Mouse (Mus musculus): ENCODE measurements at regions not wholly inside any gene's neighbourhood (a gene's known extent, or its start where the extent isn't known, plus 50 kb on each side); places are given as distances from the start of the nearest gene placed in this dataset.

GRCm38 (mm10) chr6:127207308-127207707, 55.3 kb upstream of the Ccnd2 start:
- DNase-seq (ENCODE audit: low read depth, low spot score): peak; percentile 10

- no peak for DNase-seq (ENCODE audit: low read depth, low spot score)
These were observed 61.4 kb upstream of the Ccnd2 start for GRCm38 (mm10) chr6:127213355-127213754.

- no peak for DNase-seq (ENCODE audit: low read depth, low spot score)
These were observed 63.9 kb upstream of the Ccnd2 start for GRCm38 (mm10) chr6:127215915-127216314.

GRCm38 (mm10) chr6:127218634-127219445, 66.8 kb upstream of the Ccnd2 start:
- DNase-seq (ENCODE audit: low read depth, low spot score): no peak

GRCm38 (mm10) chr6:127219446-127219802, 67.4 kb upstream of the Ccnd2 start:
- no peak for DNase-seq (ENCODE audit: low read depth, low spot score)

- DNase-seq (ENCODE audit: low read depth, low spot score): no peak
These were observed 74.4 kb upstream of the Ccnd2 start for GRCm38 (mm10) chr6:127226242-127226983.

GRCm38 (mm10) chr6:127236510-127237109, 84.6 kb upstream of the Ccnd2 start:
- DNase-seq (ENCODE audit: low read depth, low spot score): no peak

- DNase-seq (ENCODE audit: low read depth, low spot score): no peak
These were observed 85.2 kb upstream of the Ccnd2 start for GRCm38 (mm10) chr6:127237168-127237567.

- DNase-seq (ENCODE audit: low read depth, low spot score): no peak
These were observed 87.8 kb upstream of the Ccnd2 start for GRCm38 (mm10) chr6:127239529-127240471.

GRCm38 (mm10) chr6:127240472-127241375, 88.7 kb upstream of the Ccnd2 start:
- no peak for DNase-seq (ENCODE audit: low read depth, low spot score)

GRCm38 (mm10) chr6:127241693-127242425, 89.9 kb upstream of the Ccnd2 start:
- DNase-seq (ENCODE audit: low read depth, low spot score): no peak

GRCm38 (mm10) chr6:127243032-127243431, 91.0 kb upstream of the Ccnd2 start:
- DNase-seq (ENCODE audit: low read depth, low spot score): no peak

- DNase-seq (ENCODE audit: low read depth, low spot score): peak; percentile 46
These were observed 93.9 kb upstream of the Ccnd2 start for GRCm38 (mm10) chr6:127245814-127246440.

GRCm38 (mm10) chr6:127246730-127247129, 94.7 kb upstream of the Ccnd2 start:
- no peak for DNase-seq (ENCODE audit: low read depth, low spot score)

- DNase-seq (ENCODE audit: low read depth, low spot score): no peak
These were observed 95.3 kb upstream of the Ccnd2 start for GRCm38 (mm10) chr6:127247343-127247742.

GRCm38 (mm10) chr6:127250181-127250873, 98.3 kb upstream of the Ccnd2 start:
- peak; percentile 89 for DNase-seq (ENCODE audit: low read depth, low spot score)

GRCm38 (mm10) chr6:127250874-127251670, 99.1 kb upstream of the Ccnd2 start:
- DNase-seq (ENCODE audit: low read depth, low spot score): no peak

- no peak for DNase-seq (ENCODE audit: low read depth, low spot score)
These were observed 99.6 kb upstream of the Ccnd2 start for GRCm38 (mm10) chr6:127251671-127251985.

All from ES-CJ7 (cell line).